Mouse (Mus musculus): Measurements from ENCODE around the gene Gm6164.
"Not testable (repeated sequence)": the region's sequence is repeated elsewhere in the genome, so short reads cannot be mapped to it uniquely, and the experiment has no call there.

Gene Gm6164

GRCm38 (mm10) chr7:20205507-20205906, at the start of gene Gm6164:
TSS of gene Gm6164 (minus strand) at chr7:20205607.
- not testable (repeated sequence) for DNase-seq (ENCODE audit: low spot score)

GRCm38 (mm10) chr7:20233728-20234127, 28.3 kb upstream of the Gm6164 start, which contains the start of gene Gm4498:
TSS of gene Gm4498 (minus strand) at chr7:20233828.
- DNase-seq (ENCODE audit: low spot score) = not testable (repeated sequence)

GRCm38 (mm10) chr7:20193410-20193809, 12.0 kb downstream of the Gm6164 start, which contains the start of gene Vmn1r95:
TSS of gene Vmn1r95 (plus strand) at chr7:20193710.
- DNase-seq (ENCODE audit: low spot score) = not testable (repeated sequence)

GRCm38 (mm10) chr7:20168277-20168676, 37.1 kb downstream of the Gm6164 start, which contains the start of gene Vmn1r94:
TSS of gene Vmn1r94 (minus strand) at chr7:20168377.
- not testable (repeated sequence) for DNase-seq (ENCODE audit: low spot score)
